Mouse (Mus musculus) heart, postnatal 10 days (tissue): ENCODE data around the gene Matn3. TPM values are rescaled to one million over a fixed set of nuclear protein-coding genes. Genes with fewer than 3 reads are reported as not detected.

Source experiments
- DNase-seq, 2 experiments: peaks; one replicate each; pipeline ENCODE4 v3.0.0; 2021
- intact Hi-C: fragments of 180-260 bp; cut with DNase I; formaldehyde crosslinking; loops from one replicate; pipeline ENCODE4 v1.15.1; 2025
- total RNA-seq, 2 experiments: library from RNA; stranded (reverse); gene quantifications; 2 replicates each; pipeline ENCODE4 v1.2.3; 2021

Matn3 gene
- under 1 TPM in 1 of 2 experiments, not detected in 1; 0.07 TPM for total RNA-seq

- DNase-seq, result peak; percentile 78 to 84
- intact Hi-C loops, result no loop called here
Measured at GRCm38 (mm10) chr12:8947714-8948464, at the start of gene Matn3. Gene Matn3 (plus strand): TSS chr12:8947929.

- intact Hi-C loops, result no loop called here
- no peak for DNase-seq
Measured at GRCm38 (mm10) chr12:8898879-8899785, 48.6 kb upstream of the Matn3 start.

- intact Hi-C loops, result no loop called here
- no peak for DNase-seq
Measured at GRCm38 (mm10) chr12:8900107-8900698, 47.5 kb upstream of the Matn3 start.

GRCm38 (mm10) chr12:8900919-8901663 is 46.6 kb upstream of the Matn3 start:
- intact Hi-C loops, result no loop called here
- DNase-seq, result peak in 1 of 2 experiments; percentile 38

GRCm38 (mm10) chr12:8901934-8902333 is 45.8 kb upstream of the Matn3 start:
- intact Hi-C loops, result no loop called here

GRCm38 (mm10) chr12:8902479-8902878 is 45.2 kb upstream of the Matn3 start:
- DNase-seq, result no peak
- intact Hi-C loops, result no loop called here

More at GRCm38 (mm10) chr12:8901934-8902333, 45.8 kb upstream of the Matn3 start:
- DNase-seq, result no peak

GRCm38 (mm10) chr12:8912860-8913685 is 34.7 kb upstream of the Matn3 start:
- intact Hi-C loops, result loop anchor here (1.0 kb wide), 1 partner anchor 22 kb away; no protein-coding TSS in a partner anchor
- DNase-seq, result peak; percentile 68 to 74

- intact Hi-C loops, result loop anchor here (1.0 kb wide), 1 partner anchor 23 kb away; no protein-coding TSS in a partner anchor
Measured at GRCm38 (mm10) chr12:8913701-8914340, 33.9 kb upstream of the Matn3 start.

GRCm38 (mm10) chr12:8916378-8916777 is 31.4 kb upstream of the Matn3 start:
- peak; percentile 73 to 75 for DNase-seq
- intact Hi-C loops, result no loop called here

More at GRCm38 (mm10) chr12:8913701-8914340, 33.9 kb upstream of the Matn3 start:
- DNase-seq, result peak in 1 of 2 experiments; percentile 44

GRCm38 (mm10) chr12:8919231-8919630 is 28.5 kb upstream of the Matn3 start:
- intact Hi-C loops, result no loop called here
- no peak for DNase-seq

GRCm38 (mm10) chr12:8920996-8921393 is 26.7 kb upstream of the Matn3 start:
- intact Hi-C loops, result loop anchor here (5.0 kb wide), 1 partner anchor 51 kb away; the partner anchor contains the start of gene Wdr35
- DNase-seq, result no peak

- peak; percentile 99 for DNase-seq
- intact Hi-C loops, result loop anchor here (5.0 kb wide), 1 partner anchor 51 kb away; the partner anchor contains the start of gene Wdr35
Measured at GRCm38 (mm10) chr12:8921394-8922368, 26.0 kb upstream of the Matn3 start, which contains the start of gene Laptm4a. Gene Laptm4a (plus strand): TSS chr12:8921664.

- intact Hi-C loops, result loop anchor here (5.0 kb wide), 1 partner anchor 50 kb away; the partner anchor contains the start of gene Wdr35
- no peak for DNase-seq
Measured at GRCm38 (mm10) chr12:8922369-8923124, 25.2 kb upstream of the Matn3 start.

GRCm38 (mm10) chr12:8923125-8923410 is 24.7 kb upstream of the Matn3 start:
- intact Hi-C loops, result loop anchor here (5.0 kb wide), 1 partner anchor 49 kb away; the partner anchor contains the start of gene Wdr35
- peak; percentile 47 to 49 for DNase-seq

- intact Hi-C loops, result loop anchor here (5.0 kb wide), 1 partner anchor 49 kb away; the partner anchor contains the start of gene Wdr35
- no peak for DNase-seq
Measured at GRCm38 (mm10) chr12:8923603-8924002, 24.1 kb upstream of the Matn3 start.

- intact Hi-C loops, result no loop called here
- DNase-seq, result no peak
Measured at GRCm38 (mm10) chr12:8927652-8928051, 20.1 kb upstream of the Matn3 start.

- intact Hi-C loops, result no loop called here
- DNase-seq, result no peak
Measured at GRCm38 (mm10) chr12:8928766-8929165, 19.0 kb upstream of the Matn3 start.
